Mouse (Mus musculus) ZHBTc4 (cell line): ENCODE data around the gene Cd70.

Experiments
- DNase-seq: peaks from one replicate; pipeline ENCODE4 v3.0.0-alpha.2; 2011; ENCODE audit warnings: low read depth, low spot score

Gene Cd70

GRCm38 (mm10) chr17:57148994-57149803 lies at the start of gene Cd70:
Cd70 (minus strand) TSS chr17:57149777.
- peak; percentile 20 for DNase-seq

GRCm38 (mm10) chr17:57198252-57198651 lies 48.7 kb upstream of the Cd70 start:
- DNase-seq = no peak

DNA sequence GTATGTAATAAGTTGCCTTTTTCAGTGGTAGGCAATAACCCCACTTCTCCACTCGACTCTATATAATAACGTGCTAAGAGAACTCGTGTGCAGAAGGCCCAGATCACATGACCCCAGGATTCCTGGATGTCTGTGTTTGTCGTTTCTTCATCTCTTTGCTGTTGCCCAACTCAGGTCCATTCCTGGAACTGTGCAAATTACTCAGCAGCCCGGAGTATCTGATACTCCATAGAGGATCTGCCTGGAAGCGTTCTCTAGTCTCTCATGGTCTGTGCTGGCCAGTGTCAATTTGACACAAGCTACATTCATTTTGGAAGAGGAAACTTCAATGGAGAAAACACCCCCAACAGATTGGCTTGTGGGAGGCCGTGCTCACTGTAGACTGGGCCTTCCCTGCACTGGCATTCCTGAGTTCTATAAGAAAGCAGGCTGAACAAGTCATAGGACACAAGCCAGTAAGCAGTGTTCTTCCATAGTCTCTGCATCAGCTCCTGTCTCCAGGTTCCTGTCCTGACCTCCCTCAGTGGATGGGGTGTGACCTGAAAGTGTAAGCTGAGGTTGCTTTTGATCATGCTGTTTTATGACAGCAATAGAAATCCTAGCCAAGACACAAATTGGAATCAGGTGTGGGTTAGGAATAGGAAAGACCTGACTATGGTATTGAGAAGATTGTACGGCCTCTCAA lies 45.9 kb upstream of the Cd70 start:
- DNase-seq = no peak

DNA sequence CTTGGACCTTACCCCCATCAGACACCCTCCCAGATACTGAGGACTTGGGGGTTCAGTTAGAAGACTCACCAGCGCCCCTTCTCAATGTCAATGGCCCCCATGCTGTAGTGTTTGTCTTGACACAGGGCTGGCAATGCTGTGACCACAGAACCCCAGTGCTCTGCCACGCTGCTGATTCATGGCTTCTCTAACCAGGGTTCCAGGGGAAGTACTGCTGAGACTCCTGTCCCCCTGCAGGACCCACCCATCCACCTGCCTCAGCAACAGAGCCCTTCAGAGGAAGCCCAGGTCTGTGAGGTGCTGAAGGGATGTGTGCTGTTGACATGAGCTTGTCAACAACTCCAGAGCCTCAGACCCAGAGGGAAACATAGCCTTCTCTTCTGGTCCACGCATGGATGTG lies 45.2 kb upstream of the Cd70 start:
- DNase-seq = no peak

- DNase-seq = no peak
Measured at GRCm38 (mm10) chr17:57194041-57194507, 44.5 kb upstream of the Cd70 start, which contains the start of gene Tnfsf14. Tnfsf14 (minus strand) TSS chr17:57194177.

GRCm38 (mm10) chr17:57188510-57189192 lies 39.1 kb upstream of the Cd70 start:
- DNase-seq = no peak

DNA sequence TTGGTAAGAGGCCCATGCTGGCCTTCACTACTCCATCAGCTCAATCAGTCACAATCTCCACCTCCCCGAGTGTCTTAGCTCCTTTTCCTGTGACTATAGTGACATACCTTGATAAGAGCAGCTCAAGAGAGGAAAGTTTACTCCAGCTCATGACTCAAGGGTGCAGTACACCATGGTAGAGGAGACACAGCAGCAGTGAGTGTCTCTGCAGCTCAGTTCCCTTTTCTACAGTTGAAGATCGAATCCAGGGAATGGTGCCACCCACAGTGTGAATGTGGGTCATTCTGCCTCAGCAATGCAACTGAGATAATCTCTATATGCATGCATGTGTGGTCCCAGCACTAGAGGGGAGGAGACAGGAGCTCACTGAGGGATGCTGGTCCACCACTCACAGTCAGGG lies 36.1 kb upstream of the Cd70 start:
- DNase-seq = no peak

- no peak for DNase-seq
Measured at GRCm38 (mm10) chr17:57182871-57183270, 33.3 kb upstream of the Cd70 start.

DNA sequence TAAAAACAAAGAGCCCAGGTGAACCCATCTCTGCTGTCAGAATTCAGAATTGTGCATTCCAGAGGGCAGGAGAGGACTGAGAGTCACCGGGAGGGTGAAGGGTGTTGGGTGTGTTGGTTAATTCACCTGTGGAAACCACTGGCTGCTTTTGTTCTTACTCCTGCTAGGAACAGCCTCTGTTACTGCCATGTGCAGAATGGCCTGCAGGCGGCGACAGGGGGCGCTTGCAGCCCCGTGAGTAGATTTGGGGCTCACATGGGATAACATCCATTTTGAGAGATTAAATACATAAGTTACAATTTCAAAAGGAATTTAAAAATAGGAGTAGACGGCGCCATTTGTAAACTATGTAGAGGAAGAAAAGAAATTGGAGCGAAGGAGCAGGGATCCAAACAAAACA lies 30.8 kb upstream of the Cd70 start:
- peak; percentile 76 for DNase-seq

DNA sequence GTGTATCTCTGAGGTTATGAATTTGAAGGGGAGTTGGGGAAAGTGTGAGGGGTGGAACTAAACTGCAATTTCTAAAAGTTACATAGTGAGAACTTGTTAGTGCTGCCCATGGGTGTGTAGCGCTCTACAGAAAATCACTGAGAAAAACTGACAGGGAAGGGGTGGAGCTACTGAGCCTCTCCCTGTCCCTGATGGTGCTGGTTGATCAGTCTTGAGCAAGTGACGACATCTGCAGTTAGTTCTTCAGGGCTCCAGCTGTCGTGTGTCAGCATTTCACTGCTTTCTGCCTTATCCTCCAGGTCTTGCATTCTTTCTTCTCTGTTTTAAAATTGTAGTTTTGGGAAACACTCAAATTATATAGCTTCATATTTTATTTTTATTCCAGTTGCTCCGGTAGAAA lies 23.8 kb upstream of the Cd70 start:
- no peak for DNase-seq

DNA sequence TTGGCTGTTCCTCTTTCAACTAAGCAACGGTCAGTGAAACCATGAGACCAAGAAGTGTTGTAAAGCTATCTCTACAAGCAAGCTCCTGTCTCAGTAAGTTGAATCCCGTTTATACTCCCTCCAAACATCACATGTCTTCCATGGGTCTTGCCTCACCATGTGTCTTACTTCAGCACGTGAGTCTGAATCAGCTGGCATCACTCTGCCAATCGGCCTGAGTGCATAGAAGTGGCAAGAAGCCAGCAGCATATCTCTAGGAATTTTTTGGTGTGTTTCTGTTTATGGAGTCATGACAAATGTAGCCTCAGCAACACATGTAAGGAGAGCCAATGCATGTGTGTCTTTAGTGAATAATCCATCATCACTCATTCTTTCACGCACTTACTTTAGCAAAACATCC lies 22.8 kb upstream of the Cd70 start:
- no peak for DNase-seq

DNA sequence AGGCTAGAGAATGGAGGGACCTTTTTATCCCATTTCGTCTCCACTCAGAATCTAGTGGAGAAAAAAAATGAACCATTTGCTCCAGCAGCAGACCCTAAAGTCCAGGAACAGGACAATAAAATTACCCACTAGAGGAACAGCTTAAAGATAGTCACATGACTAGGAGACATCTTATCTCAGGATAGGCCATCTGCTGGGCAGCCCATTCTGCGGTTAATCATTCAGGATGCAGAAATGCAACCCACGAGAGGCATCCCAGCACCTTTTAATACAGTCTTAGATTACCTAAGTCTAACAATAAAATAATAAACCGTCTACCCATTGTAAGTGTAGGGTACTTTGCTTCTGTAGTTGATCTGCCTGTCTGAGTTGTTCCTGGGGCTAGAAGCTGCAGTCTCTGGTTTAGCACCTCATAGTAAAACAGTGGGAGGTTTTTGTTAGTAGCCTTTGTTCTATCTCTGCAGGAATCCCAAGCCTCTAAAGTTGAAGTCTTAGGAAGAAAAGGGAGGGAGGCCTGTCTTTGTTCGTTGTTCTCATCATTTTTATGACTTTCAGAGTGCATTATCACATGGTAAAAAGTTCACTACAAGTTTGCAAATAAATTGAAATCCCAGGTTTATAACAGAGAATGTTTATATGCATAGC lies 21.2 kb upstream of the Cd70 start:
- DNase-seq = peak; percentile 72

- peak; percentile 89 for DNase-seq
Measured at GRCm38 (mm10) chr17:57166800-57167791, 17.5 kb upstream of the Cd70 start.

GRCm38 (mm10) chr17:57153787-57154186 lies 4.2 kb upstream of the Cd70 start:
- no peak for DNase-seq

DNA sequence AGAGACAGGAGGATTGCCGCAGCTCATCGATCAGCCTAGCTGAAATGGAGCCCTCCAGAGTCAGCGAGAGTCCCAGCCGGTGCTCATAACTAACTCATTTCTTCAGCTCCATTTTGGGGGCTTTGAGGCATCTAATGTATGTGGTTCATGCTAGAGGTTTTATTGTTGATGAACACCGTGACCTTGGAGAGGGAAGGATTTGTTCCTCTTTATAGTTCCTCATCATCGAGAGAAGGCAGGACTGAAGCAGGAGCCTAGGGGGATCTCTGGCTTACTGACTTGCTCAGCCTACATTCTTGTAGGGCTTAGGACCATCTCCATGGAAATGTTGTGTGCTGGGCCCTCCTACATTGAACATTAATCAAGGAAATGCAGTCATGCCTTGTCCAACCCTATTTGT lies 3.4 kb upstream of the Cd70 start:
- DNase-seq = no peak

DNA sequence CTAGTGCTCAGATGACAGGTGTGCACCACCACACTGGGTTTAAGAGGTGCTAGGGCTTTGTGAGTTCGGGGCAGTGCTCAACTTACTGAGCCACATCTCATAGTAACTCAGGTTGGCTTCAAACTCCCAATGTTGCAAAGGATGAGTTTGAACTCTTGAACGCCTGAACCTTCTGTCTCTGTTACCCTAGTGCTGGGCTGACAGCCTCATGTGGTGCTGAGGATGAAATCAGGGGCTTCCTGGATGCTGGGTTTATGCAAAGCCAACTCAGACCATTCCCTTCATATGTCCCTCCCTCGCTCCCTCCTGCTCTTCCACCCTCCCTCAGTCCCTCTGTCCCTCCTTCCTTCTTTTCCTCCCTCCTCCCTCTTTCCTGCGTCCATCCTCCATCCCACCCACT lies 1.2 kb downstream of the Cd70 start:
- no peak for DNase-seq

DNA sequence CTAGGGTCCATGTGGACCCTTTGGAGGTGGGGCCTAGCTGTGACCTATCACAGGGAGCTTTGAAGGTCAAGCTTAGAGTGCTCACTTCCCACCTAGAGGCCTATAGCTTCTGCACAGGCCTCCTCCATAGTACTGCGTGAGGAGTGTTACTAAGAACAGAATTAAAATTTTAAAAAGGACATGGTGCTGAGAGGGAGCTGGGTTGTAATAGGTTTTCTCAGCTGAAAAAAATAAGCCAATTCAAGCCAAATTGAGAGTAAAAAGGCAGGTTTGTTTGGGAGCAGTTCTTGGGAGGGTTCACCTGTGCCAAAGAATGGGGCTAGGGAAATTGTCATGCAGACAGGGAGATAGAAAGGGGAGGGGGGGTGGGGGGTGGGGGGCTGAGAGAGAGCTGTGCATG lies 4.5 kb downstream of the Cd70 start:
- no peak for DNase-seq

DNA sequence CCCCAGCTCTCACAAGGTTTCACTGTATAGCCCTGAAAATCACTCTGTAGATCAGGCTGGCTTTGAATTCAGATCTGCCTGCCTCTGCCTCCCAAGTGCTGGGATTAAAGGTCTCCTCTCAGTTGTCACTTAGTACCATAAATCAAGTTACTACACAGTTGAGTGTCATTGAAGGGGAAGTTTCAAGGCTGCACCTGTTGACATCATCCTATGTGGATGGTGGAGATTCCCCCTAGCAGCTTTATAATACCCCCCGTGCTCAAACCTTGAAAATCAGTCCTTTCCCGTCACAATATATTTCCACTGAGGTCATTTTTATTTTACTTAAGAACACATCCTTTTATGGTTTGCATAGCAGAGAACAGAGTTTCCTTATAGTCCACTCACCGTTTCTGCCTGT lies 5.9 kb downstream of the Cd70 start:
- DNase-seq = no peak

DNA sequence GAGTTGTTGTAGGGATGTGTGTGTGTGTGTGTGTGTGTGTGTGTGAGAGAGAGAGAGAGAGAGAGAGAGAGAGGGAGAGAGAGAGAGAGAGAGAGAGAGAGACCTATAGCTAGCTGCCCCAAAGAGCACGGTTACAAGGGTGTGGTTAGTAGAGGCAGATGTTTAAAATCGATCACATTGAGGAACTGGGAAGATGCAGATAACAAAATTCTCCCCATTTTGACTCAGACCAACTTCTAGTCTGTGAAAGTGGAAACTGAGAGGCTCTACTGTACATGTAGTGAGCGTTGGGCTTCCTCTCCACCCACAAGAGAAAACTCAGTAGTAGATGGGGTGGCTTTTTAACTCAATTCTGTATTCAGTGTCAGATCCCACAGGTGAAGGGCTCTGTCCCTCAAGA lies 9.9 kb downstream of the Cd70 start:
- DNase-seq = no peak

- no peak for DNase-seq
Measured at GRCm38 (mm10) chr17:57138676-57139075, 10.9 kb downstream of the Cd70 start.

DNA sequence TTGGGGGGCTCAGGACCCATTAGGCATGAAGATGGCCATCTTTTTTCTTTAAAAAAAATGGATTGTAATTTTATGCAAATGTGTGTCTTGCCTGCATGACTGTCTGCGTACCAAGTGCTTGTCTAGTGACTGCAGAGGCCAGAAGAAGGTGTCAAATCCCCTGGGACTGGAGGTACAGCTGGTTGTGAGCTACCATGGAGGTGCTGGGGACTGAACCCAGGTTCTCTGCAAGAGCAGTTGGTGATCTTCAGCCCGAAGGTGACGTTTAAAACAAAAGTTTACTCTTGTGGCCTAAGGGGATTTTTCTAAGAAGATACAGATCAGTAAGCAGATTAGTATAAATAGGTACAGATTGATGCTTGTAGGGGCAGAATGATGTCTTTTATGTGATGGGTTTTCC lies 13.9 kb downstream of the Cd70 start:
- DNase-seq = no peak
